Mouse (Mus musculus) thymus, postnatal 36 days (tissue): ENCODE results near the gene Ryk.

ENCODE experiments used
- DNase-seq, 2 experiments: peaks; one replicate each; pipeline ENCODE4 v3.0.0; 2022; ENCODE audit warnings: mixed read lengths in 2 of 2

The Ryk gene

GRCm38 (mm10) chr9:102955866-102956265 lies 121.1 kb downstream of the Ryk start:
- DNase-seq, result no peak
